Mouse (Mus musculus) neural tube, embryonic 13.5 days (tissue): ENCODE results near the gene Olfr713. TPM values are rescaled to one million over a fixed set of nuclear protein-coding genes. Genes with fewer than 3 reads are reported as not detected.

Experiments used
- polyA plus RNA-seq: library from polyadenylated mRNA; unstranded; fragments of >200 nt; fragmentation: Nextera tagmentation; extraction: Ambion mirVana; gene quantifications from 2 replicates; pipeline ENCODE4 v1.2.1, GENCODE M21; 2015

Gene Olfr713
- polyA plus RNA-seq, 1 experiment from 2014 or later: not detected

Other genes with a start within 250 kb of the Olfr713 start
- not detected in 2 replicates for gene Olfr699, start 238.0 kb upstream of the Olfr713 start, polyA plus RNA-seq
- not detected in 2 replicates for gene Olfr700, start 222.3 kb upstream of the Olfr713 start, polyA plus RNA-seq
- gene Olfr701, start 217.0 kb upstream of the Olfr713 start, polyA plus RNA-seq: not detected in 2 replicates
- gene Olfr702, start 197.3 kb upstream of the Olfr713 start, polyA plus RNA-seq: not detected in 2 replicates
- not detected in 2 replicates for gene Olfr703, start 187.8 kb upstream of the Olfr713 start, polyA plus RNA-seq
- gene Olfr704, start 168.0 kb upstream of the Olfr713 start, polyA plus RNA-seq: not detected in 2 replicates
- gene Olfr705, start 154.3 kb upstream of the Olfr713 start, polyA plus RNA-seq: not detected in 2 replicates
- gene Olfr706, start 143.0 kb upstream of the Olfr713 start, polyA plus RNA-seq: not detected in 2 replicates
- gene Olfr707, start 129.9 kb upstream of the Olfr713 start, polyA plus RNA-seq: not detected in 2 replicates
- not detected in 2 replicates for gene Olfr1532-ps1, start 123.2 kb upstream of the Olfr713 start, polyA plus RNA-seq
- gene Olfr709-ps1, start 99.0 kb upstream of the Olfr713 start, polyA plus RNA-seq: not detected in 2 replicates
- not detected in 2 replicates for gene Olfr710, start 82.9 kb upstream of the Olfr713 start, polyA plus RNA-seq
- gene Olfr6, start 67.2 kb upstream of the Olfr713 start, polyA plus RNA-seq: not detected in 2 replicates
- not detected in 2 replicates for gene Olfr711, start 55.7 kb upstream of the Olfr713 start, polyA plus RNA-seq
- gene Olfr2, start 25.1 kb upstream of the Olfr713 start, polyA plus RNA-seq: not detected in 2 replicates
- not detected in 2 replicates for gene Olfr714, start 39.8 kb downstream of the Olfr713 start, polyA plus RNA-seq
- gene Olfr17, start 62.0 kb downstream of the Olfr713 start, polyA plus RNA-seq: not detected in 2 replicates
- not detected in 2 replicates for gene Olfr715b, start 79.2 kb downstream of the Olfr713 start, polyA plus RNA-seq
- gene Olfr715, start 99.9 kb downstream of the Olfr713 start, polyA plus RNA-seq: not detected in 2 replicates
- not detected in 2 replicates for gene Olfr716, start 107.2 kb downstream of the Olfr713 start, polyA plus RNA-seq
- gene Nlrp14, start 135.8 kb downstream of the Olfr713 start, polyA plus RNA-seq: not detected in 2 replicates
- gene Rbmxl2, start 178.3 kb downstream of the Olfr713 start, polyA plus RNA-seq: not detected in 2 replicates